Mouse (Mus musculus): ENCODE data around the gene Crtam.

GRCm38 (mm10) chr9:41011512-41012436 lies 7.3 kb upstream of the Crtam start:
- no peak for TF ChIP-seq CTCF (IDR thresholded peaks at IDR 0.05; ENCODE audit: low read depth)
- no peak for TF ChIP-seq EP300 (IDR thresholded peaks at IDR 0.05; ENCODE audit: low read depth)

Measured in liver, postnatal 0 days (tissue).